Comparison of ENCODE assay signal across 14 mouse cellular contexts in the genomic region with DNA sequence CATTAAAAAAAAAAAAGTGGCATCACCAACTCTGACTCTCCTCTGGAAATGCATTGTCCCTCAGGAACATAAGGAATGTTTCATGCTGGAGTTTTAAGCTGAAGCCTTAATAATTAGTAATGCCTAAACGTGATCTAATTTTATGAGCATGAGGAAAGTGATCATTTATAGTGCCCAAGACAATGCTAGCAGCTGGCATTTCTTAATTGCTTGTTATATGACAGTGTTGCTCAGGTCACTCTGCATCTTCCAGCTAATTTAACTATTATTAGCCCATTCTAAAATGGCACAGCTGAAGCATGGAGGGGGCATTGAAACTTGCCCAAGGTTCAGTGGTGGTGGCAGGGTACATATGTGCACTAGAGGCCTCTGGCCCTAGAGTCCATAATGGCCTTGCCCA.
"Had no signal": no experiment of that assay in that cellular context is flagged by ENCODE, and none has a peak within 500 bp of the region (broad histone marks: within the 10 kb centered on the region; RNA-seq: fewer than 3 reads in every experiment).

No protein-coding gene starts in this region.

- H3K27me3 ChIP-seq: limb, embryonic 15.5 days; liver, embryonic 12.5 days; lung, embryonic 15.5 days; midbrain, embryonic 13.5 days had no signal

- H3K4me2 ChIP-seq: limb, embryonic 15.5 days; liver, embryonic 12.5 days; lung, embryonic 15.5 days; midbrain, embryonic 13.5 days had no signal

- H3K36me3 ChIP-seq: limb, embryonic 15.5 days; liver, embryonic 12.5 days; lung, embryonic 15.5 days; midbrain, embryonic 13.5 days had no signal

- ATAC-seq: liver, embryonic 12.5 days; midbrain, embryonic 13.5 days had no signal

- H3K9me3 ChIP-seq: limb, embryonic 15.5 days; liver, embryonic 12.5 days; lung, embryonic 15.5 days; midbrain, embryonic 13.5 days had no signal

- H3K4me3 ChIP-seq: limb, embryonic 15.5 days; liver, embryonic 12.5 days; lung, embryonic 15.5 days; midbrain, embryonic 13.5 days had no signal

- H3K27ac ChIP-seq: kidney, postnatal 0 days; limb, embryonic 15.5 days; liver, embryonic 12.5 days; lung, embryonic 15.5 days; midbrain, embryonic 13.5 days had no signal

- H3K9ac ChIP-seq: limb, embryonic 15.5 days; liver, embryonic 12.5 days; lung, embryonic 15.5 days; midbrain, embryonic 13.5 days had no signal

- DNase-seq: kidney, adult 11 months; kidney, adult 9 months; kidney, postnatal 36 days; layer of hippocampus, adult 9-11 months; layer of hippocampus, postnatal 36 days; lung, postnatal 14 days; right cerebral cortex, adult 18-20 months; right cerebral cortex, postnatal 25 days; thymus, postnatal 36 days had no signal

- H3K4me1 ChIP-seq: liver, embryonic 12.5 days had no signal
